Mouse (Mus musculus) hindbrain, postnatal 0 days (tissue): ENCODE measurements around the gene Dapk2. TPM values are rescaled to one million over a fixed set of nuclear protein-coding genes. Genes with fewer than 3 reads are reported as not detected.

ENCODE experiments used
- ATAC-seq: fragments of 200-750 bp; cut with Nextera tagmentation; 2 replicates; pipeline ENCODE4 v1.8.0; 2017; ENCODE audit warnings: mild to moderate bottlenecking, moderate TSS enrichment, moderate library complexity
- DNase-seq: peaks from one replicate; pipeline ENCODE4 v3.0.0-alpha.2; 2015; ENCODE audit warnings: low spot score
- H3K27ac ChIP-seq: fragments of 300-500 bp; sonication (generic); 2 replicates; pipeline ENCODE4 v1.5.1; 2014; ENCODE audit warnings: mild to moderate bottlenecking
- H3K27me3 ChIP-seq: fragments of 300-500 bp; sonication (generic); 2 replicates; pipeline ENCODE4 v1.6.1; 2014; ENCODE audit warnings: low read length, mixed read lengths; ENCODE audit not compliant: insufficient read depth
- H3K36me3 ChIP-seq: fragments of 300-500 bp; sonication (generic); 2 replicates; pipeline ENCODE4 v1.6.1; 2014; ENCODE audit warnings: low read length, mixed read lengths; ENCODE audit not compliant: insufficient read depth
- H3K4me1 ChIP-seq: fragments of 300-500 bp; sonication (generic); 2 replicates; pipeline ENCODE4 v1.6.1; 2014; ENCODE audit warnings: antibody characterized with exemption, low read length, mixed read lengths; ENCODE audit not compliant: insufficient read depth
- H3K4me2 ChIP-seq: fragments of 300-500 bp; sonication (generic); 2 replicates; pipeline ENCODE4 v1.6.1; 2014; ENCODE audit warnings: low read depth, mild to moderate bottlenecking, low read length, moderate library complexity, mixed read lengths
- H3K4me3 ChIP-seq: fragments of 300-500 bp; sonication (generic); 2 replicates; pipeline ENCODE4 v1.5.1; 2014; ENCODE audit warnings: low read length
- H3K9ac ChIP-seq: fragments of 300-500 bp; sonication (generic); replicated peaks from 2 replicates; pipeline ENCODE4 v1.6.1; 2014; ENCODE audit warnings: mild to moderate bottlenecking, low read length, moderate library complexity, mixed read lengths
- H3K9me3 ChIP-seq: fragments of 300-500 bp; sonication (generic); 2 replicates; pipeline ENCODE4 v1.6.1; 2016; ENCODE audit warnings: low read length, mixed read lengths
- CTCF ChIP-seq: IDR thresholded peaks from 2 replicates; pipeline ENCODE4 v1.5.1; 2016; ENCODE audit warnings: antibody characterized with exemption, control low read depth, low read depth
- WGBS: fragments of 180-500 bp; shearing (Covaris S2); extraction: QIAGEN DNeasy Blood & Tissue Kit; methylation state at CpG from one replicate; pipeline ENCODE4 v1.1.7; 2014; 5-methylcytosine and 5-hydroxymethylcytosine counted together
- polyA plus RNA-seq: library from polyadenylated mRNA; unstranded; fragments of >200 nt; fragmentation: Nextera tagmentation; extraction: Ambion mirVana; gene quantifications from 2 replicates; pipeline ENCODE4 v1.2.1, GENCODE M21; 2015
- total RNA-seq: library from RNA; depleted of rRNA; stranded (reverse); fragments of >200 nt; gene quantifications from 2 replicates; pipeline ENCODE4 v1.2.3, GENCODE M21; 2014

The Dapk2 gene
- total and polyA plus RNA-seq, 2 experiments from 2014 or later = 0.21 to 0.55 TPM

DNA sequence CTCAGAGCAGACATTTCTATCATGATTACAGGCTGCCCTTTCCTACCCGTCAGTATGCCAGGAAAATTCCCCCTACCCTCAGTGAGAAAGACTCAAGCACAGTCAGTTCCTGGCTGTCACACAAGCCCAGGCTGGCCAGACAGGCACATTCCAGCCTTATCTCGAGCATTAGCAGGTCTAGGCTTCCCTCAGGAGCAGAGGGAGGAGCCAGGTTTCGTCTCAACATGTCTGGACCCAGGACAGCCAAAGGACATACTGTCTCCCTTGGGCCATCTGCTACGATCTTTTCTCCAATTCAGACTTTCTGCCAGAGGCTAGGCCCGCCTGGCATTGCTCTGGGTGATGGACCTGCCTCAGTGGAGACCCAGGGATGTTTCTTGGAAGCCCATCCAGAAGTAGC is 48.8 kb downstream of the Dapk2 start:
- no peaks in the 10 kb centered on the region for H3K36me3 ChIP-seq
- TF ChIP-seq CTCF = no peak
- no peak overlapping the region for H3K4me3 ChIP-seq
- no peak overlapping the region for H3K27ac ChIP-seq
- DNase-seq (no peak), ATAC-seq (no peak)
- no peaks in the 10 kb centered on the region for H3K27me3 ChIP-seq
- H3K4me1 ChIP-seq = no peaks in the 10 kb centered on the region; the same call in 1 of the 2 replicates
- no peaks in the 10 kb centered on the region for H3K9me3 ChIP-seq
- 61% methylated on average over 5 of the region's 5 CpGs for WGBS
- no peak overlapping the region for H3K9ac ChIP-seq
- H3K4me2 ChIP-seq = no peak overlapping the region

DNA sequence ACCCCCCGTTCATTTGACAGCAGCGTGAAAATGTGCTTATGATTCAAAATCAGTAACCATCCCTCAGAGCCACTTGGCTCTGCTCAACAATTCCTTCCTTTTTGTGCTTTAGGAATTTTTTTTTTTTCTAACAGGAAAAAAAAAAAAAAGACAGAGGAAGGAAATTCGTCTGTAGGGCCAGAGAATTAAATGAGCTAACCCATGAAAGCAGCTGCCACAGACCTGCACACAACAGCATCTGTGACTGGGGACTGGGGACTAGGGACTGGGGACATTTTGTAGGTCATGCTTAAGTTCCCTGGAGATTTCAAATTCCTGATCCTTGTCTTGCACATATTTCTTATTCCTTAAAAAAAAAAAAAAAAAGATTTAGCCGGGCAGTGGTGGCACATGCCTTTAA is 53.4 kb downstream of the Dapk2 start:
- 33% methylated on average over 4 of the region's 4 CpGs for WGBS

DNA sequence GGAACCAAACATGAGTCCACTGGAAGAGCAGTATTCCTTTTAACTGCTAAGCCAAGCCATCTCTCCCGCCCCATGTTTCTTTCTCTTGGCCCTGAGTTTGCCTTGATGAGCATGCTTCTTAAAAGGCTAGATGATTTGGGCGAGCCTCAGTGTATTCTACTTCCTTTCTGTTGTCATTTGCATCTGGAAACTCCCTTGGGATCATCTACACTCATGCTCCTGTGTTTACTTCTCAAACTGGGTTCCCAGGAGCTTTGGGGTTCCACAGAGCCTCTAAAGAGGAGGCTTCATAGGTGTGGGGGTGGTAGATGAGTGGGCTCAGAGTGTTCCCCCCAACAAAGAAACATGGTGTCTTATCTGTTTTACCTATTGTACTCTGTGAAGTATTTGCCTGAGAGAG is 54.1 kb downstream of the Dapk2 start:
- TF ChIP-seq CTCF = no peak
- Histone ChIP-seq H3K4me1 (no peaks in the 10 kb centered on the region; the same call in 1 of the 2 replicates), H3K9ac (no peak overlapping the region), H3K4me2 (no peak overlapping the region), H3K27ac (no peak overlapping the region), H3K27me3 (no peaks in the 10 kb centered on the region), H3K9me3 (no peaks in the 10 kb centered on the region), H3K36me3 (no peaks in the 10 kb centered on the region), H3K4me3 (no peak overlapping the region)
- DNase-seq = no peak
- 74% methylated on average over 2 of the region's 2 CpGs for WGBS
- no peak for ATAC-seq

More for the DNA sequence above, 53.4 kb downstream of the Dapk2 start:
- ATAC-seq = no peak
- H3K9ac ChIP-seq = no peak overlapping the region
- H3K4me1 ChIP-seq = no peaks in the 10 kb centered on the region; the same call in 1 of the 2 replicates
- no peaks in the 10 kb centered on the region for H3K9me3 ChIP-seq
- TF ChIP-seq CTCF = no peak
- no peaks in the 10 kb centered on the region for H3K27me3 ChIP-seq
- H3K4me2 ChIP-seq = no peak overlapping the region
- DNase-seq = no peak
- H3K4me3 ChIP-seq = no peak overlapping the region
- no peaks in the 10 kb centered on the region for H3K36me3 ChIP-seq
- H3K27ac ChIP-seq = no peak overlapping the region

DNA sequence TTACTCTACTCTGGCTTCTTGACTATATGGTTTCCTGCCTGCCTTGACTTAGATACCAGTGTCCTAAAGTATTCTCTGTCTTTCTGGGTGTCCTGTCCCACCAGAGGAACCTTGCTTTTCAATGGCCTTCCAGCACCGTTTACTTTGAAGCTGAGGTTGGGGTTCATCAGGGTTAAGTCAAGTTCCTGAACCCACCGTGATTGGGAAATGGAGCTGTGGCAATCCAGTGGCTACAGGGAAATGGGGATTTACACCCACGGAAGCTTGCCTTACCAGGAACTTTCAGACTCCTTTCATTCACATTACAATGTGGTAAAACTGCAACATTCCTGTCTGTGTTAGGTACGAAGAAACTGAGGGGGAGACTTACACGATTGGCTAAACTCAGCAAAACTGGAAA is 54.8 kb downstream of the Dapk2 start:
- H3K4me2 ChIP-seq = no peak overlapping the region
- TF ChIP-seq CTCF = no peak
- WGBS = 84% methylated on average over 5 of the region's 5 CpGs
- H3K27ac ChIP-seq = no peak overlapping the region
- H3K9ac ChIP-seq = no peak overlapping the region
- DNase-seq (no peak), ATAC-seq (no peak)
- H3K4me1 ChIP-seq = no peaks in the 10 kb centered on the region; the same call in 1 of the 2 replicates
- no peaks in the 10 kb centered on the region for H3K9me3 ChIP-seq
- no peaks in the 10 kb centered on the region for H3K36me3 ChIP-seq
- H3K27me3 ChIP-seq = no peaks in the 10 kb centered on the region
- H3K4me3 ChIP-seq = no peak overlapping the region

- 46% methylated on average over 5 of the region's 5 CpGs for whole genome bisulfite sequencing
- TF ChIP-seq CTCF = no peak
- H3K27me3 ChIP-seq = no peaks in the 10 kb centered on the region
These were observed 55.5 kb downstream of the Dapk2 start for GRCm38 (mm10) chr9:66213386-66214032.

GRCm38 (mm10) chr9:66215551-66215950 is 57.5 kb downstream of the Dapk2 start:
- Histone ChIP-seq H3K27ac (no peak overlapping the region), H3K4me1 (no peaks in the 10 kb centered on the region), H3K27me3 (no peaks in the 10 kb centered on the region), H3K36me3 (no peaks in the 10 kb centered on the region), H3K4me3 (no peak overlapping the region), H3K4me2 (no peak overlapping the region), H3K9me3 (no peaks in the 10 kb centered on the region), H3K9ac (no peak overlapping the region)
- TF ChIP-seq CTCF = no peak
- ATAC-seq (no peak), DNase-seq (no peak)

More at GRCm38 (mm10) chr9:66213386-66214032, 55.5 kb downstream of the Dapk2 start:
- no peak for DNase-seq
- Histone ChIP-seq H3K4me2 (no peak overlapping the region), H3K9ac (no peak overlapping the region), H3K4me1 (no peaks in the 10 kb centered on the region; the same call in 1 of the 2 replicates), H3K27ac (no peak overlapping the region), H3K36me3 (no peaks in the 10 kb centered on the region), H3K9me3 (no peaks in the 10 kb centered on the region), H3K4me3 (no peak overlapping the region)
- no peak for ATAC-seq

DNA sequence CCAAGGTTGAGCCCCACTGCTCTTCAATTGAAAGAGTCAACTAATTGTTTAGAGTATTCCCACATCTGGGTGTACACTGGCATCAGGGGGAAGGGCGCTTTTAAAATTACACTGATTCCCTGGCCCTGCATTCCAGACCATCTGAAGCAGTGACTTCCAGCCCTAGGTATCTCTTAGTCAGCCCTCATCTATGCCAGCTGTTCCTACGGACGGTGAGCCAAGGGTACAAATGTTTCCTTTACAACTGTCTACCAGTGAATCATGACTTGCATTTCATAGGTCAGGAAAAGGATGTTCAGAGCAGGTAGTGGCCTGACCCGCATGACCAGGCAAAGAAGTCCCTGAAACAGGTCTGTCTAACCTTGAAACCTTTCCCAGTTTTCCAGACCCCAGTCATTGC is 59.9 kb downstream of the Dapk2 start:
- no peak overlapping the region for H3K9ac ChIP-seq
- no peak for ATAC-seq
- H3K4me1 ChIP-seq = no peaks in the 10 kb centered on the region
- no peaks in the 10 kb centered on the region for H3K36me3 ChIP-seq
- no peak for TF ChIP-seq CTCF
- H3K27ac ChIP-seq = no peak overlapping the region
- no peak overlapping the region for H3K4me2 ChIP-seq
- H3K9me3 ChIP-seq = no peaks in the 10 kb centered on the region
- no peaks in the 10 kb centered on the region for H3K27me3 ChIP-seq
- DNase-seq = no peak
- no peak overlapping the region for H3K4me3 ChIP-seq
- 89% methylated on average over 4 of the region's 4 CpGs for WGBS
